Mouse (Mus musculus) heart, postnatal 0 days (tissue): ENCODE data around the gene Pgap2. TPM values are rescaled to one million over a fixed set of nuclear protein-coding genes. Genes with fewer than 3 reads are reported as not detected.

Experiments
- ATAC-seq: fragments of 200-750 bp; cut with Nextera tagmentation; 2 replicates; pipeline ENCODE4 v1.8.0; 2017; ENCODE audit warnings: low read depth, moderate number of reproducible peaks, moderate library complexity; ENCODE audit not compliant: insufficient read depth
- DNase-seq: peaks from one replicate; pipeline ENCODE4 v3.0.0-alpha.2; 2016; ENCODE audit warnings: low spot score
- H3K27ac ChIP-seq: fragments of 300-500 bp; sonication (generic); 2 replicates; pipeline ENCODE4 v1.5.1; 2014; ENCODE audit warnings: low read depth, mild to moderate bottlenecking
- H3K27me3 ChIP-seq: fragments of 300-500 bp; sonication (generic); 2 replicates; pipeline ENCODE4 v1.6.1; 2014; ENCODE audit warnings: low read length, mixed read lengths; ENCODE audit not compliant: control insufficient read depth, insufficient read depth
- H3K36me3 ChIP-seq: fragments of 300-500 bp; sonication (generic); replicated peaks from 2 replicates; pipeline ENCODE4 v1.6.1; 2014; ENCODE audit warnings: low read length, mixed read lengths; ENCODE audit not compliant: control insufficient read depth, insufficient read depth
- H3K4me1 ChIP-seq: fragments of 300-500 bp; sonication (generic); 2 replicates; pipeline ENCODE4 v1.6.1; 2014; ENCODE audit warnings: antibody characterized with exemption; ENCODE audit not compliant: control insufficient read depth, insufficient read depth
- H3K4me2 ChIP-seq: fragments of 300-500 bp; sonication (generic); 2 replicates; pipeline ENCODE4 v1.6.1; 2014; ENCODE audit warnings: low read depth, mild to moderate bottlenecking, low read length, moderate library complexity
- H3K4me3 ChIP-seq: fragments of 300-500 bp; sonication (generic); 2 replicates; pipeline ENCODE4 v1.5.1; 2014; ENCODE audit warnings: low read depth, low read length
- H3K9ac ChIP-seq: fragments of 300-500 bp; sonication (generic); replicated peaks from 2 replicates; pipeline ENCODE4 v1.6.1; 2014; ENCODE audit warnings: low read depth, low read length, mixed read lengths
- H3K9me3 ChIP-seq: fragments of 300-500 bp; sonication (generic); replicated peaks from 2 replicates; pipeline ENCODE4 v1.6.1; 2016; ENCODE audit warnings: low read length; ENCODE audit not compliant: control insufficient read depth
- CTCF ChIP-seq: IDR thresholded peaks from 2 replicates; pipeline ENCODE4 v1.5.1; 2016; ENCODE audit warnings: antibody characterized with exemption, control low read depth, low read depth
- EP300 ChIP-seq: IDR thresholded peaks from 2 replicates; pipeline ENCODE4 v1.6.1; 2016; ENCODE audit warnings: antibody characterized with exemption, low read depth
- WGBS: fragments of 180-500 bp; shearing (Covaris S2); extraction: QIAGEN DNeasy Blood & Tissue Kit; methylation state at CpG from one replicate; pipeline ENCODE4 v1.1.7; 2014; 5-methylcytosine and 5-hydroxymethylcytosine counted together
- polyA plus RNA-seq: library from polyadenylated mRNA; unstranded; fragments of >200 nt; fragmentation: Nextera tagmentation; extraction: Ambion mirVana; gene quantifications from 2 replicates; pipeline ENCODE4 v1.2.1, GENCODE M21; 2015
- total RNA-seq: library from RNA; depleted of rRNA; stranded (reverse); fragments of >200 nt; gene quantifications from 2 replicates; pipeline ENCODE4 v1.2.3, GENCODE M21; 2014; ENCODE audit warnings: low replicate concordance

Gene Pgap2
- total and polyA plus RNA-seq, 2 experiments from 2014 or later = 60.9 to 117 TPM

- TF ChIP-seq EP300 (no peak), CTCF (peak; percentile 95)
- Histone ChIP-seq H3K36me3 (no peaks in the 10 kb centered on the region), H3K9me3 (no peaks in the 10 kb centered on the region), H3K4me2 (peak overlapping the region; percentile 93), H3K27me3 (peaks cover 31% of the 10 kb centered on the region), H3K27ac (peak overlapping the region; percentile 60), H3K4me3 (peak overlapping the region; percentile 83), H3K4me1 (peaks cover 22% of the 10 kb centered on the region), H3K9ac (peak overlapping the region; percentile 69)
- DNase-seq = peak; percentile 88
- under 1% methylated on average over 34 of the region's 34 CpGs for WGBS
- peak; percentile 85 for ATAC-seq
These were observed 57.1 kb downstream of the Pgap2 start for GRCm38 (mm10) chr7:102267113-102267579.

DNA sequence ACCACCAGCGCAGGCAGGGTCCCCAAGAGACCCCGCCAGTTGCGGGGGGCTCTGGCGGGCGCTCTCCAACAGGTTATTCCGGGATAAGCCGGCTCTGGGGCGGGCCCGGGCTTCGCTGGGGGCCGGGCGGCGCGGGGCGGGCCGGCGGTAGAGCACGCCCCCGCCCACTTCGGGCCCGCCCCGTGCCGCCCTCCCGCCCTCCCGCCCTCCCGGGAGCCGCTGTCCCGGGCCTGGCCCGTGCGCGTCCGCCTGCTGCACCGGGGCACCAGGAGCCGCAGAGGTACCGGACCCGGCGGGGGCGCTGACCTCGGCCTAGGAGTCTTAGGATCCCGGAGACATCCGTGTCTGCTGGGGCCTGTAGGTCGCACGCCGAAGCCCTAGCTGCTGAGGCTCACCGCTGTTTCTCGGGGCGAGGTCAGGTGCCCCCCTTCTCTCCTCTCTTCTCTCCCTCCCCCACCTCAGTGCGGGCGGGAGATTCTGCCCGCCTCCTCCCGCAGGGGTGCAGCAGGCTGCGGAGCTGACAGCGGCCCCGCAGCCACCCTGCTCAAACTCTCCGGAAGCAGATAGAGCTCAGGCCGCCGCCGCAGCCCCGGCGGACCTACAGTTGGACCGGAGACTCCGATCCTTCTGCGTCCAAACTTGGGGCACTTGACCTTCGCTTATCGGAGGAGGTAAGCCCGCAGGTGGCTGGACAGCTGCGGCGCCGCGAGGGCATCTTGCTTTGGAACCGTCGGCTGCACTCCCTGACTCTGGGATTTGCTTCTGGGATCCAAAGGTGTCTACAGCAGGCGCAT lies 57.8 kb downstream of the Pgap2 start, which contains the start of gene Stim1:
TSS of gene Stim1 (plus strand) at position 206 of the 794 bp plus-strand sequence.
- Histone ChIP-seq H3K4me1 (peaks cover 24% of the 10 kb centered on the region), H3K27ac (peak within 1 kb of the TSS; percentile 60), H3K27me3 (peaks cover 27% of the 10 kb centered on the region), H3K4me3 (peak within 1 kb of the TSS; percentile 83), H3K36me3 (no peaks in the 10 kb centered on the region), H3K9me3 (no peaks in the 10 kb centered on the region), H3K9ac (peak within 1 kb of the TSS; percentile 69), H3K4me2 (peak within 1 kb of the TSS; percentile 93)
- TF ChIP-seq CTCF = no peak
- TF ChIP-seq EP300 = no peak
- 1% methylated on average over 54 of the region's 73 CpGs for WGBS
- DNase-seq (no peak), ATAC-seq (peak; percentile 90)

- ATAC-seq = no peak
- Histone ChIP-seq H3K9me3 (no peaks in the 10 kb centered on the region), H3K4me1 (peaks cover 24% of the 10 kb centered on the region), H3K36me3 (no peaks in the 10 kb centered on the region), H3K4me3 (peak overlapping the region; percentile 83), H3K27ac (no peak overlapping the region), H3K4me2 (peak overlapping the region; percentile 93), H3K27me3 (peaks cover 24% of the 10 kb centered on the region), H3K9ac (peak overlapping the region; percentile 69)
- 30% methylated on average over 12 of the region's 12 CpGs for WGBS
- no peak for TF ChIP-seq EP300
- no peak for TF ChIP-seq CTCF
- no peak for DNase-seq
These were observed 58.4 kb downstream of the Pgap2 start for GRCm38 (mm10) chr7:102268395-102268748.

- H3K4me1 ChIP-seq = peaks cover 24% of the 10 kb centered on the region
- H3K9ac ChIP-seq = no peak overlapping the region
- no peaks in the 10 kb centered on the region for H3K36me3 ChIP-seq
- DNase-seq = peak; percentile 68
- peaks cover 24% of the 10 kb centered on the region for H3K27me3 ChIP-seq
- ATAC-seq = peak; percentile 64
- 86% methylated on average over 3 of the region's 3 CpGs for WGBS
- no peak overlapping the region; the same call in 1 of the 2 replicates for H3K27ac ChIP-seq
- TF ChIP-seq CTCF (no peak), EP300 (no peak)
- no peaks in the 10 kb centered on the region for H3K9me3 ChIP-seq
- no peak overlapping the region for H3K4me3 ChIP-seq
- H3K4me2 ChIP-seq = no peak overlapping the region; the same call in 1 of the 2 replicates
These were observed 62.5 kb downstream of the Pgap2 start for GRCm38 (mm10) chr7:102272422-102272948.

DNA sequence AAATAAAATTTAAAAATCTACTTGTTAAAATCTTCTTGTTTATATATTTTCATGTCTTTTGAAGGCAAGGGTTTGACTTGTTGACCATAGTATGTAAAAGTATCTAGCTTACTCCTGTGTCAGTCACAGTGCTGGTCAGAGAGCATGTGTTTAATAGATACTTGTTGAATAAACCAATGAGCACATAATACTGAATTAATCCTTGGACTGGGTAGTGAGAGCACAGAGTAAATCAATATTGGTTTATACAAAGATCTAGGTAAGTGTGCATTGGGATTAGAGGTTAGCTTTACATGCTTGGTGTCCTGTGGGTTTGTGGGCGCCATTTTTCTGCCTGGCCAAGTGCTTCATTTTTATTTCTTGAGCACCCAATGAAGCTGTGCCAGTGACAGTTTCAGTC lies 71.4 kb downstream of the Pgap2 start:
- Histone ChIP-seq H3K9ac (no peak overlapping the region), H3K27me3 (peaks cover 87% of the 10 kb centered on the region), H3K4me2 (no peak overlapping the region), H3K4me1 (peaks cover 3% of the 10 kb centered on the region; the same call in 1 of the 2 replicates), H3K9me3 (no peaks in the 10 kb centered on the region), H3K27ac (no peak overlapping the region), H3K4me3 (no peak overlapping the region), H3K36me3 (no peaks in the 10 kb centered on the region)
- DNase-seq (no peak), ATAC-seq (no peak)
- TF ChIP-seq EP300 (no peak), CTCF (no peak)
- WGBS = 81% methylated on average over 1 of the region's 1 CpGs
